Mouse (Mus musculus): ENCODE measurements around the gene Creb5. TPM values are rescaled to one million over a fixed set of nuclear protein-coding genes. Genes with fewer than 3 reads are reported as not detected.

Gene Creb5
- polyA plus RNA-seq, 1 experiment, result 6.0 TPM

GRCm38 (mm10) chr6:53497904-53498536 lies 210.9 kb downstream of the Creb5 start:
- H3K27me3 ChIP-seq (ENCODE audit: control insufficient read depth, insufficient read depth, low read length), result no peaks in the 10 kb centered on the region; the same call in 1 of the 2 replicates
- no peaks in the 10 kb centered on the region for H3K4me1 ChIP-seq (ENCODE audit: control insufficient read depth, insufficient read depth, low read length)
- no peak overlapping the region for H3K4me3 ChIP-seq (replicated peaks; ENCODE audit: insufficient read depth, low read depth, low read length)
- WGBS, result 94% methylated on average over 10 of the region's 10 CpGs
- DNase-seq, result no peak
- H3K27ac ChIP-seq (ENCODE audit: insufficient read depth, low read length), result no peak overlapping the region
- TF ChIP-seq POLR2A (IDR thresholded peaks at IDR 0.05; ENCODE audit: borderline replicate concordance, insufficient read depth, low read length) (no peak), CTCF (IDR thresholded peaks at IDR 0.05; ENCODE audit: borderline replicate concordance, insufficient read depth, low read depth, low read length) (no peak)

DNA sequence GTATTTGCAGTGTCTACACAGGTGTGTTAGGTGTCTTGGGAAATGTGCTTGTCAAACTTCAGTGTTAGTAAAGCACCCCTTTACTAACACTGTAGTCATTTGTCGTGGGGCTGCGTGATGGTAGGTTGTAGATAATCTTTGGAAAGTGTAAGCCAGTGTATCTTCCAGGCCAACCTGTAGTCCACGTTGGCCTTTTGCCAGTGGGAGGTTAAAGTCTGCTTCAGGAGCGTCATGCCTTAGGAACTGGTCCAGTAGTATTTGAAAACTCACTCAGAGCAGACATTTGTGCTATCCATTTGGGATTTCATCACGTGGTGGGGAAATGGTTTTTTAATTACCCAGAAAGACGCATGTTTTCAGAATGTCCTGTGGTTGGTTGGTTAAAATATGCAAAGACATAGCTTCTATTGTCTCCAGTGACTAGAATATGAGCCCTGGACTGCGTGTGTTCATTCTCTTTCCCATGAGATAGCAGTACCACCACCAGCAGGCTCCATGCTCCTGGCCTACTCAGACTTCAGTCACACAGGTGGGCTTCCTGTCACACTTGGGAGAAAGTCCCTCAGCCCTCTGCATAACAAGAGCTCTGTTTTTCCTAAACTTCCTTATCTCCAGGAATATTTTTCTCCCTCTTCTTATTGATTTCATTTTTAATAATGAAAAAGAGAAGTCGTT lies 212.7 kb downstream of the Creb5 start:
- no peak for TF ChIP-seq CTCF (IDR thresholded peaks at IDR 0.05; ENCODE audit: borderline replicate concordance, insufficient read depth, low read depth, low read length)
- no peak for TF ChIP-seq POLR2A (IDR thresholded peaks at IDR 0.05; ENCODE audit: borderline replicate concordance, insufficient read depth, low read length)
- DNase-seq, result no peak
- 83% methylated on average over 8 of the region's 8 CpGs for WGBS

DNA sequence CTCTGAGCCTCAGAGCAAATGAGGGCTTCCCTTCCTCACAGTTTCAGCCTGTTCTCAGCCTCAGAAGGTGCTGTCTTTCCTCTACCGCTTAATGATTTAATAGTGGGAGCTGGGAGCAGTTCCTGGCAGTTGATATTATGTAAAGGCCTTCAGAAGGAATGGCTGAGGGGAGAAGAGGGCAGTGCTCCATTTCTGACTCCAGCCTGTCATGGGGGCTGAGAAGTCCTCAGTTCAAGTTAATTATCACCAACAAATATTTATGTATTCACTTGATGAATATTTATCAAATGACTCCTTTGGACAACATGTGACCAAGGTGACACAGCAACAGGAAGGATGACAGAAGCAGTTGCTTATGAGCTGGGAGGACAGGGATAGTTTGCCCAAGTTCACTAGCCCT lies 214.2 kb downstream of the Creb5 start:
- no peak for DNase-seq
- no peak overlapping the region for H3K4me3 ChIP-seq (replicated peaks; ENCODE audit: insufficient read depth, low read depth, low read length)
- 86% methylated on average over 1 of the region's 1 CpGs for WGBS
- H3K27ac ChIP-seq (ENCODE audit: insufficient read depth, low read length), result no peak overlapping the region
- no peak for TF ChIP-seq POLR2A (IDR thresholded peaks at IDR 0.05; ENCODE audit: borderline replicate concordance, insufficient read depth, low read length)
- no peak for TF ChIP-seq CTCF (IDR thresholded peaks at IDR 0.05; ENCODE audit: borderline replicate concordance, insufficient read depth, low read depth, low read length)
- no peaks in the 10 kb centered on the region; the same call in 1 of the 2 replicates for H3K27me3 ChIP-seq (ENCODE audit: control insufficient read depth, insufficient read depth, low read length)
- H3K4me1 ChIP-seq (ENCODE audit: control insufficient read depth, insufficient read depth, low read length), result no peaks in the 10 kb centered on the region

More for the DNA sequence above, 212.7 kb downstream of the Creb5 start:
- no peaks in the 10 kb centered on the region; the same call in 1 of the 2 replicates for H3K27me3 ChIP-seq (ENCODE audit: control insufficient read depth, insufficient read depth, low read length)
- H3K4me1 ChIP-seq (ENCODE audit: control insufficient read depth, insufficient read depth, low read length), result no peaks in the 10 kb centered on the region
- H3K4me3 ChIP-seq (replicated peaks; ENCODE audit: insufficient read depth, low read depth, low read length), result no peak overlapping the region
- no peak overlapping the region for H3K27ac ChIP-seq (ENCODE audit: insufficient read depth, low read length)

DNA sequence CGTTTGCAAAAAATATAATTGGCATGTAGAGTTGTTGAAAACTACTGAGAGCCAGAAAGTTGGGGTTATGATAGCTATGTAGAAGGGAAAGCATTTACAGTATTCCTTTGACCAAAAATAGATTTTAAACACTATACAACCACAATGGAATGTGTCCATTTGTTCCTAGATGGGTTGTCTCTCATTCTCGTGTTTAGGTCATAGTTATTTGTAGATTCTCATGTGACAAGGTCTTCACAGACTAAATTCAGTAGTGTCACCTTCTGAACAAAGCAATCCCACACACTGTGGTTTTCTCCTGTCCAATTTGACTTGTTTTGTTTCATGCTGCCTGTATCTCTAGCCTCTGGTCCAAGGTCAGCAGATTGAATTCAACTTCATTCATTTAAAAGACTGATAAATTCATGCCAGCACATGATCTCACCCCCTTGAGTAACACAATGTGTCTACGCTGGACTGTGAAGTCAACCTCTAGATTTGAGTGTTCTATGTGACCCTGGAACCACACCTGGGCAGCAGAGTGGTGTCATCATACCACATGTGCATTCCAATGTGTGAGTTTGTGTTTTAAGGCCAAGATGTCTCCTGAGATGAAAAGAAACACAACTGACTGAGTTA lies 220.0 kb downstream of the Creb5 start:
- Histone ChIP-seq H3K4me3 (replicated peaks; ENCODE audit: insufficient read depth, low read depth, low read length) (no peak overlapping the region), H3K27ac (ENCODE audit: insufficient read depth, low read length) (no peak overlapping the region), H3K4me1 (ENCODE audit: control insufficient read depth, insufficient read depth, low read length) (no peaks in the 10 kb centered on the region), H3K27me3 (ENCODE audit: control insufficient read depth, insufficient read depth, low read length) (no peaks in the 10 kb centered on the region; the same call in 1 of the 2 replicates)
- 77% methylated on average over 3 of the region's 3 CpGs for WGBS
- no peak for DNase-seq
- TF ChIP-seq POLR2A (IDR thresholded peaks at IDR 0.05; ENCODE audit: borderline replicate concordance, insufficient read depth, low read length) (no peak), CTCF (IDR thresholded peaks at IDR 0.05; ENCODE audit: borderline replicate concordance, insufficient read depth, low read depth, low read length) (no peak)

DNA sequence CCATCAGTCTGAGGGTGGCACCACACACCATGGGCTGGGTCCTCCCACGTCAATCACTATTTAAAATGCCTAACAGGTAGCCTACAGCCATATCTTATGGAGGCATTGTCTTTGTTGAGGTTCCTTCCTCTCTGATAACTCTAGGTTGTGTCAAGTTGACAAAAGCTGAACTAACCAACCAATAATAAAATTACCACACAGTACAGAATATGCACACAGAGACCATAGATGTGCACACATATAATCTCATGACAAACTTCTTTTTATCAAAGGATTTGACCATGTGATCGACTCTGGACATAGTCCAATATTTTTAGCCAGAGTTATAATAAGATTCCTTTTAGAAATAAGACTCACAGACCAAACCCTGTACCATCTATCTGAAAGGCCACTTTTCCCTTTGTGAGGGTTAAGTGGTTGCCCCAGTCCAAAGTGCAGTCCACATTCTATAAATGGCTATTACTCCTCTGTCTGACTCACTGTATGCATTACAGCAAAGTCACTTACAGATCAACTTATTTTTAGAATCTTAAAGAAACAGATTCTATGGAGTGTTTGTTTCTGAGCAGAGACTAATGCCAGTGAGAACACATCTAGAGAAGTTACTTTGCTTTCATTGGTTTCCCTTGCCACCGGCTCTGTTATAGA lies 221.9 kb downstream of the Creb5 start:
- 89% methylated on average over 3 of the region's 3 CpGs for WGBS

DNA sequence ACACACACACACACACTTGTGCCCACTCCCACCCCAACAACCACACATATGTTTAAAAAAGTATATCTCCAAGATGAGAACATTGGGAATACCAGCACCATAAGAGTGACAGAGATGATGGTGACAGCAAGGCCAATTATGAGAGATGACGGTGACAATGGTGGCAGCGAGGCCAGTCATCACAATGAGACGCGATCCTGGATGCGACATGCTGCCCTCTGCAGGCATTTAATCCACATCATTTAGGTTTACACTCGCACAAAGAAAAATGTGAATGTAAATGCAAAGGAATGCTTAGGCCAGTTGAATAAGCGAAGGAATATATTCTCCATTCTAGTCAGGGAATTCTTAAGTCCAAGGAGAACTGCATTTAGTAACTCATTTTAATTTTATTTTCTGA lies 222.9 kb downstream of the Creb5 start:
- WGBS, result 78% methylated on average over 7 of the region's 7 CpGs
- no peaks in the 10 kb centered on the region for H3K27me3 ChIP-seq (ENCODE audit: control insufficient read depth, insufficient read depth, low read length)
- TF ChIP-seq CTCF (IDR thresholded peaks at IDR 0.05; ENCODE audit: borderline replicate concordance, insufficient read depth, low read depth, low read length) (no peak), POLR2A (IDR thresholded peaks at IDR 0.05; ENCODE audit: borderline replicate concordance, insufficient read depth, low read length) (no peak)
- no peak overlapping the region for H3K27ac ChIP-seq (ENCODE audit: insufficient read depth, low read length)
- H3K4me3 ChIP-seq (replicated peaks; ENCODE audit: insufficient read depth, low read depth, low read length), result no peak overlapping the region
- H3K4me1 ChIP-seq (ENCODE audit: control insufficient read depth, insufficient read depth, low read length), result no peaks in the 10 kb centered on the region
- no peak for DNase-seq

More for the DNA sequence above, 221.9 kb downstream of the Creb5 start:
- TF ChIP-seq POLR2A (IDR thresholded peaks at IDR 0.05; ENCODE audit: borderline replicate concordance, insufficient read depth, low read length) (no peak), CTCF (IDR thresholded peaks at IDR 0.05; ENCODE audit: borderline replicate concordance, insufficient read depth, low read depth, low read length) (no peak)
- H3K4me1 ChIP-seq (ENCODE audit: control insufficient read depth, insufficient read depth, low read length), result no peaks in the 10 kb centered on the region
- H3K27me3 ChIP-seq (ENCODE audit: control insufficient read depth, insufficient read depth, low read length), result no peaks in the 10 kb centered on the region
- no peak overlapping the region for H3K4me3 ChIP-seq (replicated peaks; ENCODE audit: insufficient read depth, low read depth, low read length)
- no peak for DNase-seq
- H3K27ac ChIP-seq (ENCODE audit: insufficient read depth, low read length), result no peak overlapping the region

- WGBS, result 90% methylated on average over 8 of the region's 8 CpGs
- no peak overlapping the region for H3K27ac ChIP-seq (ENCODE audit: insufficient read depth, low read length)
- no peak for DNase-seq
- TF ChIP-seq CTCF (IDR thresholded peaks at IDR 0.05; ENCODE audit: borderline replicate concordance, insufficient read depth, low read depth, low read length), result no peak
- no peak for TF ChIP-seq POLR2A (IDR thresholded peaks at IDR 0.05; ENCODE audit: borderline replicate concordance, insufficient read depth, low read length)
- no peak overlapping the region for H3K4me3 ChIP-seq (replicated peaks; ENCODE audit: insufficient read depth, low read depth, low read length)
- H3K27me3 ChIP-seq (ENCODE audit: control insufficient read depth, insufficient read depth, low read length), result no peaks in the 10 kb centered on the region
- no peaks in the 10 kb centered on the region for H3K4me1 ChIP-seq (ENCODE audit: control insufficient read depth, insufficient read depth, low read length)
These were observed 225.2 kb downstream of the Creb5 start for GRCm38 (mm10) chr6:53512226-53512625.

Data from cerebellum, adult 2 months (tissue).